Mouse (Mus musculus): ENCODE data around the gene Amotl1.

The Amotl1 gene

GRCm38 (mm10) chr9:14534833-14535456, 109.9 kb downstream of the Amotl1 start:
- DNase-seq, result peak; percentile 77 to 84

- no peak for DNase-seq
Measured at GRCm38 (mm10) chr9:14533659-14534058, 111.2 kb downstream of the Amotl1 start.

GRCm38 (mm10) chr9:14532283-14532682, 112.6 kb downstream of the Amotl1 start:
- peak; percentile 41 to 44 for DNase-seq

GRCm38 (mm10) chr9:14530004-14530403, 114.9 kb downstream of the Amotl1 start:
- DNase-seq, result no peak

GRCm38 (mm10) chr9:14523408-14524043, 121.3 kb downstream of the Amotl1 start:
- peak; percentile 88 to 90 for DNase-seq

GRCm38 (mm10) chr9:14521695-14522094, 123.2 kb downstream of the Amotl1 start:
- DNase-seq, result no peak

- DNase-seq, result no peak
Measured at GRCm38 (mm10) chr9:14520971-14521670, 123.7 kb downstream of the Amotl1 start.

GRCm38 (mm10) chr9:14518105-14518504, 126.8 kb downstream of the Amotl1 start:
- no peak for DNase-seq

- no peak for DNase-seq
Measured at GRCm38 (mm10) chr9:14517296-14517695, 127.6 kb downstream of the Amotl1 start.

- DNase-seq, result peak; percentile 69 to 70
Measured at GRCm38 (mm10) chr9:14512633-14513445, 132.0 kb downstream of the Amotl1 start.

GRCm38 (mm10) chr9:14500916-14501424, 143.9 kb downstream of the Amotl1 start:
- no peak for DNase-seq

- peak; percentile 97 for DNase-seq
Measured at GRCm38 (mm10) chr9:14500023-14500915, 144.6 kb downstream of the Amotl1 start, which contains the start of the genes Kdm4d and Cwc15. TSS of gene Kdm4d (minus strand) at chr9:14500482. TSS of gene Cwc15 (plus strand) at chr9:14500617.

GRCm38 (mm10) chr9:14498896-14499705, 145.8 kb downstream of the Amotl1 start:
- no peak for DNase-seq

Data from cerebellum, postnatal 10 days (tissue).